Mouse (Mus musculus): ENCODE data around the gene Rabif. TPM values are rescaled to one million over a fixed set of nuclear protein-coding genes. Genes with fewer than 3 reads are reported as not detected.
"Not testable (repeated sequence)": the region's sequence is repeated elsewhere in the genome, so short reads cannot be mapped to it uniquely, and the experiment has no call there.

Gene Rabif
- total RNA-seq, 2 experiments from 2014 or later: 5.5 to 6.7 TPM

DNA sequence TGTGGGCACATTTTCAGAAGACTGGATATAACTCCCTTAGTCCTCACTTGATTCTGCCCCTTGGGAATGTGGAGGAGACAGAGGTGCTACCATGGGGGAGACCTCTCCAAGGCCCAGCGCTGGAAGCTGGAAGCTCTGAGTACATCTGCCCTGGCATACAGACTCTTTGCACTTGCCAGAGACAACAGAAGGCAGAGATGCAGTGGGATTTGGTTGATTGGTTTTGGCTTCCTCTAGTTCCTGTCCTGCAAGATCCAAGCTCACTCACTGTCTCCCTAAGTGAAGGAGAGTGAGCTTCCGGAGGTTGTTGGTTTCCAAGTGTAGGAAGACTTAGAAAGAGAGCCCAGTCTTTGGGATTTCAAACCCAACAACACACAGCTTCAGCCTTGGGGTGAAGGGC, 21.4 kb downstream of the Rabif start:
- TF ChIP-seq CTCF (IDR thresholded peaks at IDR 0.05): no peak
- Histone ChIP-seq H3K27ac (no peak overlapping the region), H3K4me3 (no peak overlapping the region)
- intact Hi-C loops (cut with DNase I): loop anchor here (5.0 kb wide), 3 partner anchors 41 to 91 kb away; no protein-coding TSS in a partner anchor
- no peak for DNase-seq

DNA sequence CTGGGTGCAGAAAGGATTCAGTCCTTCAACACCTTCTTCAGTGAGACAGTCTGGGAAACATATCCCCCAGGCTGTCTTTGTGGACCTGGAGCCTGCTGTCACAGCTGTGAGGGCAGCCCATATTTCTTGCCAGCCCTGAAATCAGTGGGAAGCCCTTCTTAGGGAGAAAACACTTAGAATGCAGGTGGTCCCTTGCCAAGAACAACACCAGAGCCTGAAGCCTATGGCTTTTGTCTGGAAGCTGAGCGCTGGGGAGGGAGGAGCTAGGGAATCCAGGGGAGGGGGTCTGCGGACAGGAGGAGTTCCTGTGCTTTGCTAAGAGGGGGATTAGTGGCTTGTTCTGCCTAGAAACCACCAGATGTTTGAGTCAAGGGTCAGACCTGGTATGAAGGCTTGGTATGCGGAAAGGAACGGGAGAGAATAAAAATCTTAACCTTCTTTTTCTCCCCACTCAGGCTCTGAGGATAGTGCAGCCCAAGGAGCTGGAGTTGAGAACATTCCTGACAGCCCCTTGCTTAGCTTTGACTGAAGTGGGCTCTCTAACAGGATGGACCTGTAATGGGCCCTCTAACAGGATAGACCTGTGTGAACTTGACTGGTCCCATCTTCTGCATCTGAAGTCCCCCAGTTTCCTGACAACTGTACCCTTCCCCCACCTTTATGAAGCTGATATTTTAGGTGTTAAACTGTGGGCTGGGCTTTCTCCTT, 22.2 kb downstream of the Rabif start:
- DNase-seq: no peak
- TF ChIP-seq CTCF (IDR thresholded peaks at IDR 0.05): no peak
- intact Hi-C loops (cut with DNase I): loop anchor here (5.0 kb wide), 3 partner anchors 41 to 91 kb away; no protein-coding TSS in a partner anchor
- Histone ChIP-seq H3K4me3 (no peak overlapping the region), H3K27ac (no peak overlapping the region)

DNA sequence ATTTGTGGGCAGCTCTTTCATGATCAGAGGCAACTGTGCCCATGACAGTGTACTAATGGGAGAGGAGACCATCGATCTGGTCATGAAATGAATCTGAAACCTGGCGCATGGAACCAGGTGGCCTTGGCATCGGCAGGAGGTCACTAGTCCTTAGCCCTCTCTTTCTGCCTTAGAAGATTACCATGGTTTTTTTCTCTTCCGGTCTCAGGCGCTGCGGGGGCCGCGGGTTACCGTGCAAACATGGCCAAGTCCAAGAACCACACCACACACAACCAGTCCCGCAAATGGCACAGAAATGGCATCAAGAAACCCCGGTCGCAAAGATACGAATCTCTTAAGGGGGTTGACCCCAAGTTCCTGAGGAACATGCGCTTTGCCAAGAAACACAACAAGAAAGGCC, 23.4 kb downstream of the Rabif start:
- not testable (repeated sequence) for DNase-seq, H3K4me3 ChIP-seq
- intact Hi-C loops (cut with DNase I): loop anchor here (5.0 kb wide), 3 partner anchors 39 to 89 kb away; no protein-coding TSS in a partner anchor

DNA sequence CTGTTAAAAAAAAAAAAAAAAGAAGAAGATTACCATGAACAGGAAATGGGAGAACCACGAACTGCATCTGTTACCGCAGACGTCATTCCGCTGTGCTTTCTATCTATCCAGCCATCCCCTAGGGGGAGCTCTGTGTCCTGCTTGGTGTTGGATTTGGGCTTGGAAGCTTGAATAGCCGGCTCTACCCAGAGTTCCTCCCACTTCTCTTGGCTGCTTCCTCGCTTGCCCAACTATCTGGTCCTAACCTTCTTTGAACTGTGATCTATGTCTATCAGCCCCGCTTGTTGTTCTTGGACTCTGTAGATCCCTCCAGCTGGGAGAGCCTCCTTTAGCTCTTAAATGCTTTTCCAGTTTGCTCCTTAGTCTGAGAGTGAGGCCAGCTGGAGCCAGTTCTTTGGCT, 24.2 kb downstream of the Rabif start:
- intact Hi-C loops (cut with DNase I): loop anchor here (5.0 kb wide), 3 partner anchors 39 to 89 kb away; no protein-coding TSS in a partner anchor
- DNase-seq: peak; percentile 83
- peak overlapping the region; percentile 21; the same call in 1 of the 2 replicates for H3K4me3 ChIP-seq
- H3K27ac ChIP-seq: no peak overlapping the region
- TF ChIP-seq CTCF (IDR thresholded peaks at IDR 0.05): peak; percentile 85

More for the DNA sequence above, 23.4 kb downstream of the Rabif start:
- not testable (repeated sequence) for H3K27ac ChIP-seq

DNA sequence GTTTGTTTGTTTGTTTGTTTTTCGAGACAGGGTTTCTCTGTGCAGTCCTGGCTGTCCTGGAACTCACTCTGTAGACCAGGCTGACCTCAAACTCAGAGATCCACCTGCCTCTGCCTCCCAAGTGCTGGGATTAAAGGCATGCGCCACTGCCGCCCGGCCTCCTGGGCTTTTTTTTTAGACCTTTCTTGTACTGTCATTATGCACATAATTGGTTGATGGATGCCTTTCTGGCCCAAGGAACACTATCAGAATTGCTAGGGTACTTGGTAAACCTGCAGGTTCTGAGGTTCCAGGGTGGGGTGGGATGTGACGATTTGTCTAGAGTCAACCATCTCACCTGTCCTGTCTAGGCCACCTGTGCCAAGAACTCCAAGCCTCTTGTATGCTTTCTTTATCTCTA, 24.8 kb downstream of the Rabif start:
- H3K27ac ChIP-seq, DNase-seq, H3K4me3 ChIP-seq: not testable (repeated sequence)
- intact Hi-C loops (cut with DNase I): loop anchor here (5.0 kb wide), 3 partner anchors 38 to 88 kb away; no protein-coding TSS in a partner anchor

DNA sequence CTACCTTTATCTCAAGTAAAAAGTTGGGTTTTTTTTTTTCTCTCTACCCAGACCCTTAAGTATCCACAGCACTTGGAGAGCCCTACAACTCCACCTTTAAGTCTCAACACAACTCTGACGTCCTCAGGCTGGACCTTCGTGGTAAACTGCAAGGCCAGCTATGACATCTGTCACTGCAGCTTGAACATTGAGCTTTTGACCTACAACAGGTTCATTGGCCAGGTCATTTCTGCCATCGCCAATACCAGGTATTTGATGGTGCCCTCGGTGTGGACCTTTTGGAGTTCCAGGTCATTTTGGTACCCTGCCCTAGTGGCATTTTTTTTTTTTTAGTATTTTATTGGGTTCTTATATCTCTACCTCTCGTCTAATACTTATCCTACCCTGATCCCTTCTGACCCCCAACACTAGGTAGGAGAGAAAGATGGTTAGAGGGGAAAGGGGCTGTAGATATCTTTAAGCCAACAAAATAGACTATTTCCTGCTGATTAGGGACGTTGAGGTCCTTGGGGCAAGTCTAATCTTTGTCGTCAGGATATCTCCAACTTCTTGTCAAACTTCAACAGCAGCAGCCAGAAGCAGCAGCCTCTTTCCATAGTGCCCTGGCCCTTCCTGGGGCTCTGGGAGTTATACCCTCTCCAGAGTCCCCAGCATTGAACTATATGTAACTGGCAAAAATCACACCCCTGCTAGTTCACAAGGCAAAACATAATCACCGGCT, 25.7 kb downstream of the Rabif start:
- Histone ChIP-seq H3K4me3 (no peak overlapping the region), H3K27ac (no peak overlapping the region)
- DNase-seq: no peak
- intact Hi-C loops (cut with DNase I): no loop called here
- no peak for TF ChIP-seq CTCF (IDR thresholded peaks at IDR 0.05)

DNA sequence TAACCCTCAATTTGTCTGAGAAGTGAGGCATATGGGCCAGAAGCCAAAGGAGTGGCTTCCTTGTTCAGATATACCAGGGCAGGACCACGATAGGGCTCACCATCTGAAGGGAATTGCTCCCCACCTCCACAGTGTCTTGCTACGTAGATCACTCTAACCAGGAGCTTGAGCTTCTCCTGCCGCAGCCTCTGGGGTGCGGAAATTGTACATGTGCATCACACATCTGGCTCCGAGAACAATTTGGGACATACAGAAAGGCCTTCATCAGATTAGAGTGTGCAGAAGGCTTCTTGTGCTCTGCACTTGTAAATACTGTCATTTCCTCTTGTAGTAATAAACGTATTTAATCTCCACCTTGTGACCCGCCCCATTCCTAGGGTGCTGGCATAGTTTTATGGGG, 26.7 kb downstream of the Rabif start:
- Histone ChIP-seq H3K4me3 (no peak overlapping the region), H3K27ac (no peak overlapping the region)
- intact Hi-C loops (cut with DNase I): no loop called here
- TF ChIP-seq CTCF (IDR thresholded peaks at IDR 0.05): no peak
- DNase-seq: no peak

DNA sequence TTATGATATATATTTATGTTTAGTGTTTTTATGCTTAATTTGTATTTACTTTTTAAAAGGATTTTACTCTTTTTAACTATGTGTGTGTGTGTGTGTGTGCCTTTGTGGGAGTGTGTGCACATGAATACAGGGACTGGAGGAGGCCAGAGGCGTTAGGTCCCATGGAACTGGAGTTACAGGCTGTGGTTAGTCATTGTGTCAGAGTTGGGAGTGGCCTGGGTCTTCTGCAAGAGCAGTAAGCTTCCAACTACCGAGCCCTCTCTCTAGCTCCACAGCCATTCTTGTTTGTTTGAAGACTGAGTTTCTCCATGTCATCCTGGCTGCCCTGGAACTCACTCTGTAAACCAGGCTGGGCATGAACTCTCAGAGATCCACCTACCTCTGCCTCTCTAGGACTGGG, 27.9 kb downstream of the Rabif start:
- Histone ChIP-seq H3K4me3 (no peak overlapping the region), H3K27ac (no peak overlapping the region)
- DNase-seq: no peak
- no peak for TF ChIP-seq CTCF (IDR thresholded peaks at IDR 0.05)
- intact Hi-C loops (cut with DNase I): no loop called here

DNA sequence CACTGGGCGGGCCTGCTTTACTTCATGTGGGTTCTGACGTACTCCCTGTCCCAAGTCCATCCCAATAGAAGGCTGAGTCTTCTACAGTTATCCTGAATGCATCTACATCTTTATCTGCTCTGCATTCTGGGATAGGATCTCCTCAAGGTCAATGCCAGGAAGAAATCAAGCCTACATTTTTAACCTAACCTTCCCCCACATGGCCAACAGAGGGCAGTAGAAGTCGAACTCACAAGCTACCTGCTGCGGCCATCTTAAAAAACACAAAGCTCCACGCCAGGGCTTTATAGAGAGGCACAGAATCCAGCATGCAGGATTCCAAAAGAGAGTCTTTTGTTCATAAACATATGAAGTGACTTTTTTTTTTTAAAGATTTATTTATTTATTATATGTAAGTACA, 30.0 kb downstream of the Rabif start:
- intact Hi-C loops (cut with DNase I): no loop called here
- TF ChIP-seq CTCF (IDR thresholded peaks at IDR 0.05): peak; percentile 46
- H3K4me3 ChIP-seq: no peak overlapping the region
- no peak for DNase-seq
- no peak overlapping the region for H3K27ac ChIP-seq

DNA sequence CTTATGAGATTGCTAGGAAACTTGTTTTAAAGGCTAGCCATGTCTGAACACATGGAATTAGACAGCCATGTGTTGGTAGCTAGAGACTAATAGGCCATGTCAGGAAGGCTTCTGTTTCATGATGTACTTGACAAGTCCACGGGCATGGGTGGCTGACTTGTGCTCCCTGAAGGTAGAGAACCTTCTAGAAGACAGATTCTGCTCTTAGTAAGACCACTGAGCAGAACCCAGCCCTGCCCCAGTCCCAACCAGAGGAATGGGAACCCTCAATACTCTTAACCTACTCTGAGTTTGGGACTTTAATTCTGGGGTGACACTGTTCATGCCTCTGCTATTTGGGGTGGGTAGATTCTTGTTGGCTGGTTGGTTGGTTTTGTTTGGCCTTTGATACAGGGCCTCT, 30.6 kb downstream of the Rabif start:
- intact Hi-C loops (cut with DNase I): no loop called here

DNA sequence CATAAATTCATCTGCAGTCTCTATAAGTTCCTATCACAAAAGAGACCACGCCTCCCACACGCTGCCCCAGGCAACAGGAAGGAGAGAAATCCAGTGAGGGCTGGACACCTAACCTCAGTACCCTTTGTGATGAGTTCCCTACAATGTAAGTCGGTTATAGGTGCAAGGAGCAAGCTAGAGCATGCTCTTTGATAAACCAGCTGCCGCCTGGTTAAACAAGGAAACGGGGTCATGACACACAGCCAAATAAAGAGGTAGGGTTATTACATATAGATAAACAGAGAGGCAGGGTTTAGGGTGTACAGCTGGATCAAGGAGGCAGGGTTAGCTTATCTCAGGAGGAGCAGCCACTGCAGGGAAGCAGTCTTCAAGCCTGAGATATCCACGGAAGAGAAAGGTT, 32.3 kb downstream of the Rabif start:
- no peak for TF ChIP-seq CTCF (IDR thresholded peaks at IDR 0.05)
- Histone ChIP-seq H3K27ac (no peak overlapping the region), H3K4me3 (no peak overlapping the region)
- DNase-seq: no peak
- intact Hi-C loops (cut with DNase I): no loop called here

More for the DNA sequence above, 30.6 kb downstream of the Rabif start:
- no peak for TF ChIP-seq CTCF (IDR thresholded peaks at IDR 0.05)
- Histone ChIP-seq H3K27ac (no peak overlapping the region), H3K4me3 (no peak overlapping the region)
- DNase-seq: no peak

DNA sequence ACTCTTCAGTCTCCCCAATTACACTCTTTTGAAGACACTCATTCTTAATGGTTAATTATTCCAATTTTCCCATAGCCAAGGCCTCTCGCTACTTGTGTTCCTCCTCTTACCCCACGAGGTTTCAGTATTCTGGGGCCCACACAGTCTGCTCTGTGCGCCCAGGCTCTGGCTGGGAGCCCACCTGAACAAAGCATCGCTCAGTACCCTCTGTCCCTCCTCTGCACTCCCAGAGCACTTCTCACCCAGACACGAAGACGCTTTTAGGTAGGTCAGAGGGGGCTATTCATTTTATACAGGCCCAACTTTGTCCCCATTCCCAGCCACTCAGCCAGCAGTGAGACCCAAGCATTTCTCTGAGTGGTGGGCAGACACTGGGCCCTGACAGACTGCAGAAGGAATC, 36.2 kb downstream of the Rabif start:
- no peak overlapping the region for H3K27ac ChIP-seq
- intact Hi-C loops (cut with DNase I): no loop called here
- no peak for TF ChIP-seq CTCF (IDR thresholded peaks at IDR 0.05)
- DNase-seq: no peak
- H3K4me3 ChIP-seq: no peak overlapping the region

DNA sequence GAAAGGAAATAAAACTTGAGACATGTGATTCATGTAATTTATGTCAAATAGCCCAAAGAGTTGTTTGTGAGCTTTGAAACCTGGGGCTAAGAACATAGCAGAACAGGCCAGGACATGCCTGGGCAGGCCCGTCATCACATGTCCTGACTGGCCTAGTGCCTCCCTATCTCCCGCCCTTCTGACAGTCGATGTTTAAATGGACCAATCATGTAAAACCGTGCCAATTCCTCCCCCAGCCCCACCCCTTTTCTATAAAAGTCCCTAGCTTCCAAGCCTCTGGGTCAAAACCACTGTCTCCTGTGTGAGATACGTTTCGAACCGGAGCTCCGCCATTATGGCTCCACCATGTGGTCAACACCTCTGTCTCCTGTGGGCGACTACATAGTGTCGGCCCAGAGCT, 39.3 kb downstream of the Rabif start:
- H3K4me3 ChIP-seq; DNase-seq; intact Hi-C loops (cut with DNase I); H3K27ac ChIP-seq: not testable (repeated sequence)
